Mouse (Mus musculus): Measurements from ENCODE around the gene Ccdc186.

DNA sequence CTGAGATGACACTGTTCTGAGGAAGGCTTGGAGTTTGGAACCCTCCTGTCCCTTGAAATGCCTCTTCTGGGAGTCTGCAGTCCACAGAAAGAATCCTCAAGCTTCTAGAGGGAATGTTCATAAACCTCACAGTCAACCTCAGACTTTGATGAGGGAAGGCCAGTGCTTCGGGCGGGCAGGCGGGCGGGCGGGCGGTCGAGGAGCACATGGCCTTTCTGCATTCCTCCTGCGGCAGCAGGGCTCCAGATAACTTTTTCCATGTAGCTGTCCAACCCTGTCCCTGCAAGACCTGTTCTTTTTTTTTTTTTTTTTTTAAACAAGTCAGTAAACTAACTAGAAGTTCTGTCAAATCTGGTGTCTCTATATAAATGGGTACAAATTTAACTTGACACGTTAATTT lies 75.4 kb downstream of the Ccdc186 start:
- TF ChIP-seq POLR2A (IDR thresholded peaks at IDR 0.05; ENCODE audit: low read depth, low read length), result no peak
- no peak for TF ChIP-seq CTCF (conservative IDR thresholded peaks at IDR 0.05; ENCODE audit: insufficient read depth, insufficient read length, low read depth, low read length)

Data from kidney, adult 2 months (tissue).